Mouse (Mus musculus) ES-Bruce4 (cell line): ENCODE measurements around the gene Ttn.

ENCODE experiments used
- CTCF ChIP-seq: IDR thresholded peaks from one replicate; pipeline ENCODE4 v1.8.1; 2011; ENCODE audit warnings: low read depth, low read length
- EP300 ChIP-seq: IDR thresholded peaks from 2 replicates; pipeline ENCODE4 v1.6.1; 2011; ENCODE audit warnings: low read depth, low read length; ENCODE audit not compliant: insufficient read depth
- POLR2A ChIP-seq: IDR thresholded peaks from one replicate; pipeline ENCODE4 v1.8.1; 2011; ENCODE audit warnings: low read length; ENCODE audit not compliant: insufficient read depth

DNA sequence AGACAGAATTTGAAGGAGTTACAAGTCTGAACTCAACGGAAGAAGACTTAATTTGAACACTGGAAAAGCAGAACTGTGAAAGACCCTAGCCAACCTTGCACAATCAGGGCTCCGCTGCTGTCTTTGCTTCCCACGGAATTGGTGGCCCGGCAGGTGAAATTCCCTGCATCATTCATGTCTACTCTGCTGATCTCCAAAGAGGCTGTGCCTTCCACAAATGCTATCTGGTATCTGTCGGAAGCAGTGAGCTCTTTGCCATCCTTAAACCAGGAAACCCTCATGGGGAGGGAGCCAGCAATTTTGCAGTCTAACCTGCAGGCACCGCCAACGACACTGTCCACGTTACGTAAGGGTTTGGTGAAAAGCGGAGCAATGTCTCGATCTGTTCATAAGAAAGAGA lies 82.5 kb downstream of the Ttn start:
- TF ChIP-seq CTCF = no peak
- no peak for TF ChIP-seq EP300
- no peak for TF ChIP-seq POLR2A
